Mouse (Mus musculus) mouse trophoblast stem cell (cell line): ENCODE measurements around the gene D330020A13Rik.

Experiments
- in situ Hi-C, 2 experiments: fragments of 300-500 bp; cut with MseI, MboI; formaldehyde crosslinking; loops; 2 replicates in 1 of 2; 3 replicates in 1 of 2; pipeline ENCODE4 v1.15.1; 2025

D330020A13Rik gene

DNA sequence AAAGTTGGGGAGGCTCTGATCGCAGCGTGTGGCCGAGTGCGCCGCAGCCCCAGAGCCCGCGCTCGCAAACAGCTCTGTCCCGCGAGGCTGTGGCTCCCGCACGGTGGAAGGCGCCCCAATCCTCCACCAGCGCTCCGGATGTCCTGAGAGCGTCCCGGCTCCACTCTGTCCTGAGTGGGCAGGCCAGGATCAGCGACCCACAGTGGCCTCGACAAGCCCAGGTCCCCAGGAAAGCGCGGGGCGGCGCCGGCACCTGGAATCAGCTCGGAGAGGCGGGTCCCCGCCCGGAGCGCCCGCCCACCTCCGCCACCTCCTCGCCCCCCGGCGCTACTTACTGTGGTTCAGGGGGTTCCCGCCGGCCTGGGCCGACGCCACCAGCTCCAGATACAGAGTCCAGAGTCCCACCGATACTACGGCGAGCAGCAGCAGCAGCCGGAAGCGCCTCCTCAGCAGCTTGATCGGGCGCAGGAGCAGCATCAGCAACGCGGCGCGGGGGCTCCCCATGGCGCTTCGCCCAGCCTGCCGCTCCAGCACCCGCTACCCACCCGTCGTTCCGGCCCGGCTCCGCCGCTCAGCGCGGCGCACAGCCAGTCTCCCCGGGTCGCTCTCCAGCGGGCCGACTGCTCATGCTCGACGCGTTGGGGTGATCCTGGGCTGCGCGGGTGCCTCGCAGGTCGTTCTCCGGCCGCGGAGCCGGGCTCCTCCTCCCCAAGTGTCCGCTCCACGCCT is at the start of gene D330020A13Rik, which contains the start of gene B4galnt3:
Gene D330020A13Rik (plus strand): TSS at position 309 of the 729 bp plus-strand sequence.
Gene B4galnt3 (minus strand): TSS at position 504 of the 729 bp plus-strand sequence.
- in situ Hi-C loops: no loop called here

- in situ Hi-C loops: no loop called here
Measured at GRCm38 (mm10) chr6:120246676-120247075, 47.5 kb upstream of the D330020A13Rik start.

DNA sequence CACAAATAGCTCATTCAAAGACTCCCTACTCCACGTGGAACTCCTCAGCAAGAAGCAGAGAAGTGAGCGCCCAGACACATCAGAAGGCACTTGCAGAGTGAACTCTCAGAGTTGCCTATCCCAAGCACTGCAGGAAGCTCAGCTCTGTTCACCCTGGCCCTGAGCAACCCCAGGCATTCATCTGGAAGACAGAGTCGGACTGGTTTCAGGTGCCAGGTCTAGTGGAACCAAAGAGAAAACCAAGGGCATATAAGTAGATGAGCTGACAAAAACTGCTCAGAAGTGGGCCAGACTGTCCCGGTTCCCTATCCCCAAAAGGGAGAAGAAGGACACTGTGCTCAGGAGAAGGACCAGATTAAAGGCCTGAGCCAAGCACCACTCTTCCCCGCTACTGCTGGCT is 44.3 kb upstream of the D330020A13Rik start:
- in situ Hi-C loops: no loop called here

GRCm38 (mm10) chr6:120251010-120251409 is 43.2 kb upstream of the D330020A13Rik start:
- in situ Hi-C loops: no loop called here

DNA sequence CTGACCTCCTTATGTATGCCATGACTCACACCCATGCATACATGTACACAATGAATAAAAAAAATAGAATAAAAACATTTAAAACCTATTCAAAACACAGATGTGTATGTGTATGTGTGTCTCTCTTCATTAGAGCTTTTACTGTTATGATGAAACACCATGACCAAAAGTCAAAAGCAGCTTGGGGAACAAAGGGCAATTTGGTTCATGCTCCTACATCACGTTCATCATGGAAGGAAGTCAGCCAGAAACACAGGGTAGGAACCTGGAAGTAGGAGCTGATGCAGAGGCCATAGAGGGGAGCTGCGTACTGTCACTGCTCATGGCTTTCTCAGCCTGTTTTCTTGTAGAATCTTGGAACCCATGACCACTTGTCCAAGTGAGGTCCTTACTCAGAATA is 41.4 kb upstream of the D330020A13Rik start:
- in situ Hi-C loops: no loop called here

DNA sequence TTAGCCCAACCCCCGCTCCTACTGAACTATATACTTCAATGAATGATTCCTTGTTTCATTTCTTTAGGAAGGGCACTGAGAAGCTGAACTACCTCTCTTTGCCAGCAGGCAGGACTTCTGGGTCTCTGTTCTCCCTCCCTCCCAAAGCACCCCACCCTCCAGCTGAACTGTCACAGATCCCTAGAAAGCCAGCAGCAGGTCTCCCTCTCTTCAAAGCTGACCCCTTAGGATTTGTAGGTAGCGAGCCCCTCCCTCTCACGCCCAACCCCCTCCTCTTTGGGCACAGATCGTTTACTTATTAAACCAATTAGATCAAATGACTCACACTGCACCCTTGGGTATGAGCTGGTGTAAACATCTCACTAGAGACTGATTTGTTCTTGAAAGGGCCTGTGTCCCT is 39.5 kb upstream of the D330020A13Rik start:
- in situ Hi-C loops: no loop called here

DNA sequence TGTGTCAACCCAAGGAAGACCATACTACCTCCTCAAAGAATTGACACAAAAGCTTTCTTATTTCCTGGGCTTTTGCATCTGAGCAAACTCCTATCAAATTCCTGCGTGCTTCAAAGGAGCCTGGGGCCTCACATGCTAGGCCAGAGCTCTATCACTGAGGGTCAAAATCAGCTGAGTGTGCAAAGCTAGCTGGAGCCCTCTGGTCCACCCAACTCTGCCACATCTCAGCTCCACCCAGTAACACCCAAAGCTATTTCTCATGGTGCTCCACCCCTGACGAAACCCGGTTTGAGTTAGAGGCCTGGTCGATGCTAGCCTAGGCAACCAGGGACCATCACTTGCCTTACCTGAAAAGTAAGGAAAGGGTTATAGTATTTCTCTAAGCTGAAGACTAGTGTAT is 39.0 kb upstream of the D330020A13Rik start:
- in situ Hi-C loops: no loop called here

GRCm38 (mm10) chr6:120255701-120256100 is 38.5 kb upstream of the D330020A13Rik start:
- in situ Hi-C loops: no loop called here

- in situ Hi-C loops: no loop called here
Measured at GRCm38 (mm10) chr6:120256431-120256935, 37.7 kb upstream of the D330020A13Rik start.

GRCm38 (mm10) chr6:120259481-120259880 is 34.7 kb upstream of the D330020A13Rik start:
- in situ Hi-C loops: no loop called here

GRCm38 (mm10) chr6:120262886-120263531 is 31.2 kb upstream of the D330020A13Rik start:
- in situ Hi-C loops: no loop called here

GRCm38 (mm10) chr6:120263608-120264007 is 30.6 kb upstream of the D330020A13Rik start:
- in situ Hi-C loops: no loop called here

DNA sequence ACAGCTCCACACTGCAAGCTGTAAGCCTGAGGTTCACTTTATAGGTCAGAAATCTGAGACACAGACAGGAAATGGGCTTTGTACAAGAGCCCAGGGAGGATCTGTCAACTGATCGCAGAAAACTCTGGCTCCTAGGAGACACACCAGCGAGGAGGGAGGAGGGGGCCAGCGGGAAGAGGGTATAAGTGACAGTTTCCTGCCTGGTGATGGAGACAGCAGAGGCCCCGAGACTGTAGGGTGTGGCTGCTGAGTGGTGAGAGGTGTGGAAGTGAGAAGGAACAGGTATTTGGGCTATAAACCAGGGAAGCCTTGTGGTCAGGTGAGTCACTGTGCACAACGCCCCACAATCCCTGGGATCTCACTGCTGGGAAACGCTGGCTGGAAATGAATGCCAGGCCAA is 30.0 kb upstream of the D330020A13Rik start:
- in situ Hi-C loops: no loop called here

DNA sequence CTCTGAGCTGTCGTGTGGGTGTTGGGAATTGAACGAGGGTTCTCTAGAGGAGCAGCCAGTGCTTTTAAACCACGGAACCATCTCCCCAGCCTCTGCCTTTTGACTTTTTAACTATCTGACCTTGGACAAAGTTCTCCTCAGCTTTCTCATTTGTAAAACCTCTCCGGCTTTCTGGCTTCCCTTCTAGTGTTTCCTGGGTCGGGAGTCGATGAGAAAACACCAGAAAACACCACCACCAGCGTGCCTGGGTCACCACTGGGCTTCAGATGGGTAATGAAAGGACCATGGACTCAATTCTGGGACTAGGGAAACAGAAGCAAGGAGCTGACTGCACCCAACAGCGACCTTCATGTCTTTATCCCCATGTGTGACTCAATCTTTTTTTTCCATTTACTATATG is 20.0 kb upstream of the D330020A13Rik start:
- in situ Hi-C loops: no loop called here

- in situ Hi-C loops: no loop called here
Measured at GRCm38 (mm10) chr6:120274887-120275286, 19.3 kb upstream of the D330020A13Rik start.

- in situ Hi-C loops: no loop called here
Measured at GRCm38 (mm10) chr6:120275301-120275700, 18.9 kb upstream of the D330020A13Rik start.

DNA sequence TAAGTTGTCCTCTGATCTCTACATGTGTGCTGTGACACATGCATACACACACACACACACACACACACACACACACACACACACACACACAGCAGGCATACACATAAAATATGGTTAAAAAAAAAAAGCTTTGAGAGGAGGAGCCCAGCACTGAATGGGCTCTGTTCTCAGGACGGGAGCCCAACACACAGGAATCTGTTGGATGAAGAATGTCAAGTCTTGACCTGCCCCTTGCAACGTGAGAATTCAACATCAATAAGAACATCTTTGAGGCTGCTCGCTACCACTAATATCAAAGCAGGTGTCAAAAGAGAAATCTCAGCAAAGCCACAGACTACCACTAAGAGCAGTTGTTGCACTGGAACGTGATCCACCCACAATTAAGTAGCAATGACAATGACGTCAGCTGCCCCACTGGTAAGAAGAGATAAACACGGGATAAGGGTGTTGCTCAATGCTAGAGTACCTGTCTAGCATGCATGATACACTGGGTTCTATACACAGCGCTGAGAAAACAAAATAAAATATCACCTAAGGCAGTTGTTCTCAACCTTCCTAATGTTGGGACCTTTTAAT is 17.2 kb upstream of the D330020A13Rik start:
- in situ Hi-C loops: no loop called here

DNA sequence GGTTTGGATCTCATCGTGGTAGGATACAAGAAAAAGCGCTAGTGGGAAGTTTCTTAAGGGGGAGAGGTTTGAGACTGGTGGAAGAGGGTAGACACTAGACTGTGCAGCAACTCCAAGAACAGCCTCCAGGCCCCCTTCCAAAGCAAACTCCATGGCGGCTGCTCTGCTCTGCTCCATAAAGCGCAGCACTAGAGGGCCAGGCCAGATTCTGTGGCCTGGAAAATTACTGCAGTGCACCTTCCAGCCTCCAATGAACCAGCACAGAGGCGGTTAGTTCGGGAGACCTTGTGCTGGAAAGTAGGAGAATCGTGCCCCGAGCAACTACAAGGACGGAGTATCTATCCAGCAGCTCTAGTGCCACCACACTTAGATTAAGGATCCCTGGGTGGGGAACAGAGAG is 6.9 kb upstream of the D330020A13Rik start:
- in situ Hi-C loops: no loop called here

DNA sequence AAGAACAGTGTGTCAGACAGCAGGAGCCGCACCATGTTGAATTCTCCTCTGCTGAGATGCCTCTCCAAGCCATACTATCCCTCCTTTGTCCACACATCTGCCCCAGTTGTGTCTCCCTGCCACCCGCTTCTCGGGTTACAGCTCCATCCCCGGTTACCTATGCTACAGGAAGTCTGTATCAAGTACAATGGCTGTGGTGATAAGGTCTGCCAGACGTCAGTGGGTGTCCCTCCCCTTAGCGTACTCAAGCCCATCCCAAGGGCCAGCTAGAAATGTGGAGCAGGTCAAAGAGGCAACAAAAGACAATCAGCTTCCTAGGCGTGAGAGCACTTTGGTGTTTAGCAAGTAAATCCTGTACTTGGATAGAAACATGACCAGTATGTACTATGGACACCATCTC is 5.6 kb upstream of the D330020A13Rik start:
- in situ Hi-C loops: no loop called here

- in situ Hi-C loops: no loop called here
Measured at GRCm38 (mm10) chr6:120289430-120289829, 4.7 kb upstream of the D330020A13Rik start.

GRCm38 (mm10) chr6:120291396-120292009 is 2.7 kb upstream of the D330020A13Rik start:
- in situ Hi-C loops: no loop called here

DNA sequence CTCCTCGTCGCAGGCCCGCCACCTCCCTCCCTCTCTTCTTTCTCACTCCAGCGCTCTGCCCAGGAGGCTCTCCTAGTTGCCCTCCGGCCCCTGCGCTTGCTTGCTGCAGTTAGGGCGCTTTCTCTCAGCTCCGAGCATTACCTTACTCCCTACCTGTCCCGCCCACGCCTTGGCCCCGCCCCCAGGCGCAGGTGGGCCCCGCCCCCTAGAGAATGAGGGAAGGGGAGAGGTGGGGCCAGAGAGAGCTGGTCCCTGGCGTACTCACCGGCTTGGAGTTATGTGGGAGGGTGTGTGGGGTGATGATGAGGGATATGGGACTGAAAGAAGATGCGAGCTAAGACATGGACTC is 595 bp downstream of the D330020A13Rik start:
- in situ Hi-C loops: loop anchor here in 1 of 2 experiments (5.0 kb wide), 1 partner anchor 72 kb away; no protein-coding TSS in a partner anchor
